ENCODE assay signal across 27 mouse cellular contexts in the genomic region with DNA sequence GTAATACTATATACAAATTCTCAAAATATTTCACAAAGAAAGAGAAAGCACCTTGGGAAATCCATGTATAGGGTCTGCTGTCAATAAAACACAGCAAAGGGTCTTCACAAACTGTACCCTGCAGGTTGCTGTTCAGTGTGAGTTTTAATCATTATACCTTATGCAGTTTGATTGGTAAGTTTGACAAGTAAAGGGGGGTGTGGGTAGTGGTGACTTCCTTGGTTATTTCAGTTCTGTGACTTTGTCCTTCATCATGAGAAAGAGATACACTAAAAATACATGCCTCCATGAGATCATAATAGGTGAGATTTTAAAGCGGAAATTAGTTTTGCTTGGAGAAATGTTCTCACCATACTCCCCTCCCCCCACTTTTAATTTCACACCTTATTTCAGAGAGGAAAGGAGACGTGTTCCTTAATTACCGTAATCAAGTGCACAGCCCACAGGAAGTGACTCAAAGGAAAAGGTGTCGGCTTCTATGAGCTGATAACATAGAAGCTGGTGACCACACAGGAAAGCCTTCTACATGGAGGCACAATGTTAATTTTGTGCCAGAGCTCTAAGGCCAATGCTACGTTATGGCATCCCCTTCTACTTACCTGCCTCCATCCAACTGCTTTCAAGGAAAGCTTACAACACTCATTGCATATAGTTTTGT. TPM values are rescaled to one million over a fixed set of nuclear protein-coding genes. Genes with fewer than 3 reads are reported as not detected.
DNase-seq lines count a peak whose midpoint lies in the region; ATAC-seq and TF ChIP-seq lines count a peak whose summit lies in the region.
"Had no signal": no experiment of that assay in that cellular context is flagged by ENCODE, and none has a peak within 500 bp of the region (broad histone marks: within the 10 kb centered on the region; RNA-seq: fewer than 3 reads in every experiment).

No protein-coding gene starts in this region.

- H3K36me3 ChIP-seq in MEL (ENCODE audit: control insufficient read depth in 1 of 2, insufficient read depth in 2 of 2, low read length in 2 of 2): no peaks in the 10 kb centered on the region
- no peaks in the 10 kb centered on the region for H3K36me3 ChIP-seq in midbrain, postnatal 0 days (ENCODE audit: insufficient read depth, low read length)
- H3K36me3 ChIP-seq in hindbrain, embryonic 12.5 days: no peaks in the 10 kb centered on the region
- H3K36me3 ChIP-seq: embryonic facial prominence, embryonic 10.5 days; heart, embryonic 13.5 days; hindbrain, embryonic 13.5 days; limb, embryonic 10.5 days had no signal

- no peak overlapping the region for H3K4me3 ChIP-seq in MEL (ENCODE audit: control insufficient read depth in 1 of 2, insufficient read depth in 1 of 2, low read depth in 2 of 2, low read length in 2 of 2)
- H3K4me3 ChIP-seq in midbrain, postnatal 0 days (ENCODE audit: low read depth, low read length): no peak overlapping the region
- H3K4me3 ChIP-seq in hindbrain, embryonic 12.5 days: no peak overlapping the region
- H3K4me3 ChIP-seq: embryonic facial prominence, embryonic 10.5 days; heart, adult 2 months; heart, embryonic 13.5 days; hindbrain, embryonic 13.5 days; limb, embryonic 10.5 days had no signal

- no peak overlapping the region for H3K9ac ChIP-seq in MEL (ENCODE audit: control insufficient read depth, low read depth, low read length, poor library complexity, severe bottlenecking)
- no peak overlapping the region for H3K9ac ChIP-seq in midbrain, postnatal 0 days (replicated peaks; ENCODE audit: low read length, poor library complexity, severe bottlenecking)
- H3K9ac ChIP-seq in hindbrain, embryonic 12.5 days: no peak overlapping the region
- H3K9ac ChIP-seq: heart, embryonic 13.5 days; hindbrain, embryonic 13.5 days; liver, postnatal 0 days had no signal

- H3K27ac ChIP-seq in MEL (ENCODE audit: control insufficient read depth, low read depth, low read length): no peak overlapping the region
- no peak overlapping the region for H3K27ac ChIP-seq in midbrain, postnatal 0 days (ENCODE audit: low read depth, low read length)
- no peak overlapping the region for H3K27ac ChIP-seq in hindbrain, embryonic 12.5 days
- H3K27ac ChIP-seq: embryonic facial prominence, embryonic 10.5 days; heart, adult 2 months; heart, embryonic 13.5 days; hindbrain, embryonic 13.5 days; kidney, postnatal 0 days; limb, embryonic 10.5 days; stomach, postnatal 0 days had no signal

- H3K79me2 ChIP-seq in MEL (ENCODE audit: control insufficient read depth, insufficient read depth, low read length, poor library complexity): no peaks in the 10 kb centered on the region

- ATAC-seq in granulocyte monocyte progenitor cell, adult 5-6 weeks (replicated peaks; ENCODE audit: poor library complexity, severe bottlenecking): peak; percentile 65
- peak; percentile 92 for ATAC-seq in megakaryocyte progenitor cell, adult 5-6 weeks (replicated peaks; ENCODE audit: poor library complexity)
- no peak for ATAC-seq in midbrain, postnatal 0 days (ENCODE audit: low FRiP score)
- ATAC-seq in hindbrain, embryonic 12.5 days (ENCODE audit: low FRiP score): no peak
- ATAC-seq: forebrain, embryonic 16.5 days; liver, postnatal 0 days; Patski had no signal

- no peak for TF ChIP-seq RAD21 in MEL (IDR thresholded peaks at IDR 0.05; ENCODE audit: low read depth, low read length)

- no peak for TF ChIP-seq CTCF in MEL (IDR thresholded peaks at IDR 0.05 in 2 of 3, conservative IDR thresholded peaks at IDR 0.05 in 1 of 3; ENCODE audit: control insufficient read depth in 1 of 3, insufficient read depth in 1 of 3, low read depth in 2 of 3, low read length in 3 of 3, poor library complexity in 1 of 3, severe bottlenecking in 1 of 3)
- no peak for TF ChIP-seq CTCF in midbrain, postnatal 0 days (IDR thresholded peaks at IDR 0.05)

- H3K4me1 ChIP-seq in MEL (ENCODE audit: control insufficient read depth in 1 of 2, insufficient read depth in 2 of 2, low read length in 2 of 2): no peaks in the 10 kb centered on the region
- no peaks in the 10 kb centered on the region for H3K4me1 ChIP-seq in midbrain, postnatal 0 days (ENCODE audit: insufficient read depth, low read length)
- no peaks in the 10 kb centered on the region for H3K4me1 ChIP-seq in hindbrain, embryonic 12.5 days
- H3K4me1 ChIP-seq: embryonic facial prominence, embryonic 10.5 days; heart, embryonic 13.5 days; hindbrain, embryonic 13.5 days had no signal

- no peak for TF ChIP-seq EP300 in MEL (IDR thresholded peaks at IDR 0.05; ENCODE audit: low read depth in 1 of 2, low read length in 2 of 2)

- H3K27me3 ChIP-seq in MEL (ENCODE audit: control insufficient read depth in 1 of 2, insufficient read depth in 2 of 2, low read length in 2 of 2): no peaks in the 10 kb centered on the region
- no peaks in the 10 kb centered on the region for H3K27me3 ChIP-seq in midbrain, postnatal 0 days (ENCODE audit: insufficient read depth, low read length)
- no peaks in the 10 kb centered on the region for H3K27me3 ChIP-seq in hindbrain, embryonic 12.5 days
- H3K27me3 ChIP-seq: heart, embryonic 13.5 days; hindbrain, embryonic 13.5 days; Patski had no signal

- no peak overlapping the region for H3K4me2 ChIP-seq in midbrain, postnatal 0 days (ENCODE audit: low read depth, low read length, poor library complexity, severe bottlenecking)
- H3K4me2 ChIP-seq in hindbrain, embryonic 12.5 days (replicated peaks): no peak overlapping the region
- H3K4me2 ChIP-seq: heart, embryonic 13.5 days; hindbrain, embryonic 13.5 days had no signal

- H3K9me3 ChIP-seq in MEL (replicated peaks; ENCODE audit: insufficient read depth, low read length): no peaks in the 10 kb centered on the region
- H3K9me3 ChIP-seq in midbrain, postnatal 0 days (ENCODE audit: low read length): no peaks in the 10 kb centered on the region
- H3K9me3 ChIP-seq in hindbrain, embryonic 12.5 days (replicated peaks): no peaks in the 10 kb centered on the region
- H3K9me3 ChIP-seq: embryonic facial prominence, embryonic 10.5 days; heart, embryonic 13.5 days; hindbrain, embryonic 13.5 days; limb, embryonic 10.5 days had no signal

- 84% methylated on average over 5 of the region's 5 CpGs for WGBS in midbrain, postnatal 0 days
- whole genome bisulfite sequencing in hindbrain, embryonic 12.5 days: 85% methylated on average over 5 of the region's 5 CpGs

- no peak for TF ChIP-seq POLR2A in MEL (IDR thresholded peaks at IDR 0.05; ENCODE audit: control insufficient read depth in 1 of 2, insufficient read depth in 1 of 2, low read depth in 1 of 2, low read length in 2 of 2, poor library complexity in 1 of 2)

- peak; percentile 6 for DNase-seq in MEL (ENCODE audit: low read depth, low spot score)
- no peak for DNase-seq in spleen, postnatal 4 days (ENCODE audit: low spot score in 2 of 2)
- no peak for DNase-seq in midbrain, postnatal 0 days (ENCODE audit: low spot score)
- DNase-seq in urinary bladder, postnatal 14 days (ENCODE audit: low spot score): no peak
- DNase-seq: adrenal gland, adult 8-10 months; cerebellum, adult 8-10 months; gastrocnemius, postnatal 14 days; heart, adult 2 months; heart, postnatal 14 days; kidney, adult 2 months; liver, postnatal 0 days; lung, postnatal 10 days; midbrain, embryonic 14.5 days; right cerebral cortex, adult 18-20 months; right cerebral cortex, postnatal 4 days had no signal

TF ChIP-seq in MEL, 35 proteins besides CTCF, POLR2A, EP300 and RAD21:
- TF ChIP-seq SMC3 (IDR thresholded peaks at IDR 0.05; ENCODE audit: low read depth, low read length) (no peak), TBP (IDR thresholded peaks at IDR 0.05; ENCODE audit: low read depth, low read length) (no peak), NELFE (IDR thresholded peaks at IDR 0.05; ENCODE audit: low read depth, low read length) (no peak), JUND (IDR thresholded peaks at IDR 0.05; ENCODE audit: low read depth, low read length) (no peak)

RNA-seq across cellular contexts. Expression of gene Kcnj16, which starts 48.9 kb away (rescaled TPM):
- not detected in 2 replicates for total RNA-seq in MEL (2012; rRNA removed)
- polyA plus RNA-seq in MEL (2012; ENCODE audit: insufficient read depth in 1 of 2, insufficient read length in 2 of 2, low read depth in 1 of 2, low replicate concordance in 2 of 2, missing spikeins in 1 of 2): not detected
- total RNA-seq in granulocyte monocyte progenitor cell, adult 5-6 weeks (2014; fragmentation: Nextera tagmentation): not detected in 2 replicates
- total RNA-seq in granulocyte monocyte progenitor cell, adult 5-6 weeks (2017): not detected in 2 replicates
- total RNA-seq in megakaryocyte progenitor cell, adult 5-6 weeks (2015): not detected in 2 replicates
- total RNA-seq in megakaryocyte progenitor cell, adult 5-6 weeks (2017): not detected in 2 replicates
- 3.6 and 5.0 TPM in 2 replicates for total RNA-seq in midbrain, postnatal 0 days (2014; rRNA removed)
- 1.9 and 2.1 TPM in 2 replicates for polyA plus RNA-seq in midbrain, postnatal 0 days (2015; fragmentation: Nextera tagmentation; extraction: Ambion mirVana)
- polyA plus RNA-seq in hindbrain, embryonic 12.5 days (2016; fragmentation: Nextera tagmentation; extraction: Ambion mirVana): 0.35 and 0.38 TPM in 2 replicates
- total RNA-seq: ES-E14; gastrocnemius, postnatal 14 days had no signal
- polyA plus RNA-seq: heart, adult 2 months; heart, embryonic 13.5 days; limb, embryonic 10.5 days had no signal

Comparison
In these comparisons a context has a peak if more than half of its experiments do, and no peak if none do; other contexts are left out.
1. ATAC-seq: peak in granulocyte monocyte progenitor cell, adult 5-6 weeks (single experiment) and megakaryocyte progenitor cell, adult 5-6 weeks (single experiment); none in midbrain, postnatal 0 days (single experiment) and hindbrain, embryonic 12.5 days (single experiment).